Mouse (Mus musculus) MEL (cell line): ENCODE results near the gene Prkag2.

ENCODE experiments used
- BHLHE40 ChIP-seq: IDR thresholded peaks from 2 replicates; pipeline ENCODE4 v1.6.1; 2012; ENCODE audit warnings: low read depth, mild to moderate bottlenecking, inconsistent platforms, low read length, improper control_type of control experiment, borderline replicate concordance
- CTCF ChIP-seq, 3 experiments: IDR thresholded peaks in 2 of 3; conservative IDR thresholded peaks in 1 of 3; 2 replicates each; pipeline ENCODE4 v1.5.1; 2011 to 2012; ENCODE audit warnings: low read length in 3 of 3, low read depth in 2 of 3, mild to moderate bottlenecking in 2 of 3, improper control_type of control experiment in 1 of 3, inconsistent platforms in 1 of 3, mixed read lengths in 1 of 3, moderate library complexity in 1 of 3; ENCODE audit not compliant: control insufficient read depth in 1 of 3, insufficient read depth in 1 of 3, poor library complexity in 1 of 3, severe bottlenecking in 1 of 3
- EP300 ChIP-seq, 2 experiments: IDR thresholded peaks; 2 replicates each; pipeline ENCODE4 v1.6.1; 2011; ENCODE audit warnings: improper control_type of control experiment in 2 of 2, low read length in 2 of 2, low read depth in 1 of 2, mild to moderate bottlenecking in 1 of 2
- GATA1 ChIP-seq: IDR thresholded peaks from 2 replicates; pipeline ENCODE4 v1.6.1; 2011; ENCODE audit warnings: low read depth, low read length, improper control_type of control experiment
- MAFK ChIP-seq: IDR thresholded peaks from 2 replicates; pipeline ENCODE4 v1.6.1; 2011; ENCODE audit warnings: low read depth, mild to moderate bottlenecking, low read length, improper control_type of control experiment, borderline replicate concordance
- MYC ChIP-seq: IDR thresholded peaks from 2 replicates; pipeline ENCODE4 v1.6.1; 2011; ENCODE audit warnings: low read depth, mild to moderate bottlenecking, low read length, improper control_type of control experiment, moderate library complexity
- POLR2A ChIP-seq, 2 experiments: IDR thresholded peaks; 2 replicates each; pipeline ENCODE4 v1.6.1; 2011 to 2012; ENCODE audit warnings: low read length in 2 of 2, mild to moderate bottlenecking in 2 of 2, control low read depth in 1 of 2, improper control_type of control experiment in 1 of 2, low read depth in 1 of 2, moderate library complexity in 1 of 2; ENCODE audit not compliant: control insufficient read depth in 1 of 2, insufficient read depth in 1 of 2, poor library complexity in 1 of 2
- USF2 ChIP-seq, 2 experiments: IDR thresholded peaks; 2 replicates each; pipeline ENCODE4 v1.6.1; 2011 to 2012; ENCODE audit warnings: improper control_type of control experiment in 2 of 2, low read length in 2 of 2, borderline replicate concordance in 1 of 2, inconsistent platforms in 1 of 2, low read depth in 1 of 2, mild to moderate bottlenecking in 1 of 2; ENCODE audit not compliant: insufficient read depth in 1 of 2
- ZKSCAN1 ChIP-seq: IDR thresholded peaks from 2 replicates; pipeline ENCODE4 v1.6.1; 2012; ENCODE audit warnings: low read depth, mild to moderate bottlenecking, inconsistent platforms, low read length, improper control_type of control experiment, moderate library complexity
- ZMIZ1 ChIP-seq: IDR thresholded peaks from 2 replicates; pipeline ENCODE4 v1.6.1; 2012; ENCODE audit warnings: low read depth, mild to moderate bottlenecking, inconsistent platforms, low read length, improper control_type of control experiment, moderate library complexity
- ZNF384 ChIP-seq: IDR thresholded peaks from 2 replicates; pipeline ENCODE4 v1.6.1; 2012; ENCODE audit warnings: low read depth, mild to moderate bottlenecking, inconsistent platforms, low read length, improper control_type of control experiment

GRCm38 (mm10) chr5:25115216-25115615 is 14.8 kb upstream of the Prkag2 start:
- TF ChIP-seq POLR2A (IDR thresholded peaks at IDR 0.05; ENCODE audit: control insufficient read depth in 1 of 2, insufficient read depth in 1 of 2, low read depth in 1 of 2, low read length in 2 of 2, poor library complexity in 1 of 2) (no peak), EP300 (IDR thresholded peaks at IDR 0.05; ENCODE audit: low read depth in 1 of 2, low read length in 2 of 2) (no peak), ZKSCAN1 (no peak), CTCF (IDR thresholded peaks at IDR 0.05 in 2 of 3, conservative IDR thresholded peaks at IDR 0.05 in 1 of 3; ENCODE audit: control insufficient read depth in 1 of 3, insufficient read depth in 1 of 3, low read depth in 2 of 3, low read length in 3 of 3, poor library complexity in 1 of 3, severe bottlenecking in 1 of 3) (no peak), BHLHE40 (no peak), USF2 (IDR thresholded peaks at IDR 0.05; ENCODE audit: borderline replicate concordance in 1 of 2, insufficient read depth in 1 of 2, low read depth in 1 of 2, low read length in 2 of 2) (no peak), MAFK (no peak), ZMIZ1 (no peak), MYC (no peak), ZNF384 (no peak), GATA1 (no peak)
